Mouse (Mus musculus) liver, adult 2 months (tissue): Measurements from ENCODE around the gene Thada. TPM values are rescaled to one million over a fixed set of nuclear protein-coding genes. Genes with fewer than 3 reads are reported as not detected.
"Not testable (repeated sequence)": the region's sequence is repeated elsewhere in the genome, so short reads cannot be mapped to it uniquely, and the experiment has no call there.

Source experiments
- DNase-seq: peaks from one replicate; pipeline ENCODE4 v3.0.0-alpha.2; 2011; ENCODE audit warnings: low read depth, low spot score; ENCODE audit errors: extremely low read depth
- H3K27ac ChIP-seq: fragments of 200-500 bp; replicated peaks from 2 replicates; pipeline ENCODE4 v1.5.1; 2012; ENCODE audit warnings: low read depth, mild to moderate bottlenecking, control low read depth, inconsistent platforms, low read length; ENCODE audit not compliant: insufficient read depth
- H3K27me3 ChIP-seq: fragments of 200-500 bp; 2 replicates; pipeline ENCODE4 v1.6.1; 2012; ENCODE audit warnings: mild to moderate bottlenecking, moderate library complexity, low read length, inconsistent platforms; ENCODE audit not compliant: control insufficient read depth, insufficient read depth
- H3K36me3 ChIP-seq: fragments of 200-500 bp; 2 replicates; pipeline ENCODE4 v1.6.1; 2012; ENCODE audit warnings: low read length, inconsistent platforms; ENCODE audit not compliant: control insufficient read depth, insufficient read depth
- H3K4me1 ChIP-seq: fragments of 200-500 bp; 2 replicates; pipeline ENCODE4 v1.6.1; 2011; ENCODE audit warnings: low read length; ENCODE audit not compliant: control insufficient read depth, insufficient read depth
- H3K4me3 ChIP-seq: fragments of 200-500 bp; 2 replicates; pipeline ENCODE4 v1.5.1; 2011; ENCODE audit warnings: low read depth, mild to moderate bottlenecking, control low read depth, low read length, moderate library complexity; ENCODE audit not compliant: insufficient read depth
- H3K79me2 ChIP-seq: fragments of 200-500 bp; 2 replicates; pipeline ENCODE4 v1.6.1; 2012; ENCODE audit warnings: inconsistent platforms, mild to moderate bottlenecking, low read length, moderate library complexity; ENCODE audit not compliant: control insufficient read depth, insufficient read depth
- H3K9ac ChIP-seq: fragments of 200-500 bp; 2 replicates; pipeline ENCODE4 v1.6.1; 2012; ENCODE audit warnings: low read depth, mild to moderate bottlenecking, control low read depth, inconsistent platforms, low read length
- CTCF ChIP-seq: fragments of 200-500 bp; IDR thresholded peaks from 2 replicates; pipeline ENCODE4 v1.5.1; 2011; ENCODE audit warnings: low read depth, low read length, control low read depth
- POLR2A ChIP-seq: fragments of 200-500 bp; IDR thresholded peaks from 2 replicates; pipeline ENCODE4 v1.6.1; 2011; ENCODE audit warnings: low read length, control low read depth; ENCODE audit not compliant: insufficient read depth; ENCODE audit errors: extremely low read depth
- WGBS: fragments of 180-500 bp; shearing (Covaris S2); methylation state at CpG from one replicate; pipeline ENCODE4 v1.1.7; 2018; 5-methylcytosine and 5-hydroxymethylcytosine counted together
- polyA plus RNA-seq: library from polyadenylated mRNA; depleted of rRNA; stranded (reverse); fragments of >200 nt; gene quantifications from 2 replicates; pipeline ENCODE4 v1.2.3, GENCODE M21; 2012
- total RNA-seq: library from RNA; depleted of rRNA; stranded (reverse); fragments of >200 nt; gene quantifications from 2 replicates; pipeline ENCODE4 v1.2.3, GENCODE M21; 2014

Thada gene
- total and polyA plus RNA-seq, 2 experiments: 2.8 to 6.1 TPM

DNA sequence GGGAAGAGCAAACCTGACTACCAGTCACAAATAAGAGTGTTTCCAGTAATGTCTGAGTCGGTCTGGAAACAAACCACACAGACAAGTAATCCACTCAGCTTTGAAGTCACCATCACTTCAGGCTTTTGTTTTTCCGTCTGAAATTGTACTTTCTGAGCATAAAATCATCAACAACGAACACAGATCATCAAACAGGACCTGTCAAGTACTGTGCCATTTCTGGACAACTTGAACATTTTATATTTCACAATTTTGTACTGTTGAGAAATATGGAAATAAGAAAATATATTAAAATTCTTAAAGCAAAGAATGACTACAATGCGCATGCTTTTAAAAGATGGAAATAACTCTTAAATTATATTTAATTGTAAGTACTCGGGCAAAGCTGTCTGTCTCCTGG, 161.9 kb downstream of the Thada start:
- Histone ChIP-seq H3K79me2 (no peaks in the 10 kb centered on the region), H3K36me3 (no peaks in the 10 kb centered on the region), H3K4me3 (no peak overlapping the region), H3K9ac (no peak overlapping the region), H3K27me3 (no peaks in the 10 kb centered on the region), H3K27ac (no peak overlapping the region), H3K4me1 (peaks cover 12% of the 10 kb centered on the region)
- no peak for TF ChIP-seq CTCF
- TF ChIP-seq POLR2A: no peak
- WGBS: 97% methylated on average over 5 of the region's 5 CpGs
- no peak for DNase-seq

DNA sequence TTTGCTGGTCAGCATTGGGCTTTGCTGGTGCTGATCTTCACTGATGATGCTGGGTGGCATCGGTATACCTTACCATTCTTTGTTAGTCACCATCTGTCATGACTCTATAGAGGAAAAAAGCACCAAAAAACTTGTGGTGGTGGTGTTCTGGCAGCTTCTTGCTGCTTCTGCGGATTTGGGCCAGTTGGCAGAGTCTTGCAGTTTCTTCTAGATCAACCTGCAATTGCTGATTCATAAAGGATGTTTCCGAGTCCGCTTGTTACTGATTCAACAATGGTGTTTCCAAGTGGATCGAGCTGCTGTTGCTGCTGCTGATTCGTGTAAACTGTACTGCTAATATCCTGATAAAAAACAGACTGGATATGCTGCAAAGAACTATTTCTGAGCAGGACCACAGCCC, 168.0 kb downstream of the Thada start:
- H3K9ac ChIP-seq: no peak overlapping the region
- H3K27me3 ChIP-seq: no peaks in the 10 kb centered on the region
- H3K79me2 ChIP-seq: no peaks in the 10 kb centered on the region
- no peak overlapping the region for H3K4me3 ChIP-seq
- no peak overlapping the region for H3K27ac ChIP-seq
- no peaks in the 10 kb centered on the region for H3K36me3 ChIP-seq
- H3K4me1 ChIP-seq: peaks cover 9% of the 10 kb centered on the region
- TF ChIP-seq POLR2A (no peak), CTCF (no peak)
- DNase-seq: peak; percentile 36
- WGBS: 51% methylated on average over 6 of the region's 6 CpGs

- Histone ChIP-seq H3K79me2 (no peaks in the 10 kb centered on the region), H3K4me1 (peaks cover 12% of the 10 kb centered on the region), H3K9ac (no peak overlapping the region), H3K27ac (peak overlapping the region; percentile 44; the same call in 1 of the 2 replicates), H3K4me3 (no peak overlapping the region), H3K27me3 (no peaks in the 10 kb centered on the region), H3K36me3 (no peaks in the 10 kb centered on the region)
- peak; percentile 36 for DNase-seq
- 74% methylated on average over 4 of the region's 4 CpGs for WGBS
- TF ChIP-seq CTCF (no peak), POLR2A (no peak)
Measured at GRCm38 (mm10) chr17:84293221-84293620, 172.8 kb downstream of the Thada start.

GRCm38 (mm10) chr17:84291228-84291627, 174.8 kb downstream of the Thada start:
- not testable (repeated sequence) for H3K27ac ChIP-seq, H3K4me3 ChIP-seq, DNase-seq, H3K79me2 ChIP-seq, H3K36me3 ChIP-seq, H3K27me3 ChIP-seq, H3K9ac ChIP-seq
- H3K4me1 ChIP-seq: peaks cover 12% of the 10 kb centered on the region; the same call in 1 of the 2 replicates
- 89% methylated on average over 6 of the region's 6 CpGs for WGBS

DNA sequence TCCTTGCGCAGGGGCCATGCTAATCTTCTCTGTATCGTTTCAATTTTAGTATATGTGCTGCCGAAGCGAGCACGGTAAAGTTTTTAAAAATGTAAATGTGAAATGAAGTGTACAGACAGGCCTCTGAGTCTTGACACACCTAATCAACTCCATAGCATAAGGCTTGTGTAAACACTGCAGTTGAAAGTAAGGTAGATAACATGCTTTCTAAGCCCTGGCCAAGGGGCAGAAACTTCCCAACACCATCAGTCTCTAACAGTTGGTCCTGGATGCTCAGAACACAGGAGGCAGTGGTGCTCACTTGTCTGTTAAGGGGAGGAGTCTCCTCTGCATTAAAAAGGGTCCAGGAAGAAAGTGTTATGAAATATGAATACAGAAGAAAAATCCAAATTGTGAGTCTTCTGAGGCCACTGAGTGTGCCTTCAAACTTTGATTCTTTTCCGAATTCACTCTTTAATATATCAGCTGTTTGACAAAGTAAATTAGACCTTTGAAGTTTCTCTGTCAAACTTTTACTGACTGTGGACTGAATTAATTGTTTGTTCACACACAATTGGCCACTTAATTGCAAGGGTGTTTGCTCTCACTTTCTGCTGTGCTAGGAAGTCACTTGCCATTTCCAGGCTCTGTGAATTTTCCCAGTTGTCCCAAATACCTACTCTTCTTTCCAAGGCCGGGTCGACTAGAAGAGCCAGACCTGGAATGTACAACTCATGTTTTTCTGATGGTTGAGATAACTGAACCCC, 178.2 kb downstream of the Thada start:
- Histone ChIP-seq H3K27ac (no peak overlapping the region), H3K4me1 (peaks cover 21% of the 10 kb centered on the region), H3K27me3 (no peaks in the 10 kb centered on the region), H3K4me3 (no peak overlapping the region), H3K36me3 (no peaks in the 10 kb centered on the region), H3K9ac (no peak overlapping the region), H3K79me2 (no peaks in the 10 kb centered on the region)
- DNase-seq: peak; percentile 61
- TF ChIP-seq POLR2A (no peak), CTCF (no peak)
- WGBS: 69% methylated on average over 8 of the region's 8 CpGs

DNA sequence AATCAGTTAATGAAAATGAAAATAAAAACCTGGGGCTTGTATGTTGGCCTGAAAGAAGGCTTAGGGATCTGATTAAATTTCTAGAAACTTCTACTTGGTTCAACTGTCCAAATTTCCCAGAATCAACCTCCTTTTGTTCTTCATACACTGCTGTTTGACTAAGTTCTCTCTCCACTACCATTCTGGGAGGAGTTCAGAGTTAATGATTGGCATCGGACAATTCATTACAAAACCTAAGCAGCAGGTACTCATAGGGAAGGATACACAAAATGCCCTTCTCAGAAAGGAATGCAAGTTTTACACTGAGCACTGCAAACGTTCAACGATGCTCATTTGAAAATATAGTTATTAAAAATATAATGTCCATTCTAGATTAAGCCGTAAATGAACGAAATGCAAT, 179.5 kb downstream of the Thada start:
- Histone ChIP-seq H3K9ac (no peak overlapping the region), H3K4me3 (no peak overlapping the region), H3K4me1 (peaks cover 20% of the 10 kb centered on the region), H3K27me3 (no peaks in the 10 kb centered on the region), H3K79me2 (no peaks in the 10 kb centered on the region), H3K36me3 (no peaks in the 10 kb centered on the region), H3K27ac (no peak overlapping the region)
- no peak for TF ChIP-seq CTCF
- TF ChIP-seq POLR2A: no peak
- WGBS: 62% methylated on average over 5 of the region's 5 CpGs
- DNase-seq: peak; percentile 76
